Mouse (Mus musculus): Measurements from ENCODE around the gene Heatr5b. TPM values are rescaled to one million over a fixed set of nuclear protein-coding genes. Genes with fewer than 3 reads are reported as not detected.

Heatr5b gene
- total RNA-seq, 2 experiments from 2014 or later = 18.5 to 25.4 TPM

GRCm38 (mm10) chr17:78710258-78710657 is 124.9 kb downstream of the Heatr5b start:
- ATAC-seq (replicated peaks; ENCODE audit: low FRiP score, low TSS enrichment, poor library complexity, severe bottlenecking) = no peak

GRCm38 (mm10) chr17:78708422-78708821 is 126.7 kb downstream of the Heatr5b start:
- peak; percentile 75 for ATAC-seq (replicated peaks; ENCODE audit: low FRiP score, low TSS enrichment, poor library complexity, severe bottlenecking)

- ATAC-seq (replicated peaks; ENCODE audit: low FRiP score, low TSS enrichment, poor library complexity, severe bottlenecking) = no peak
Observed at GRCm38 (mm10) chr17:78702988-78703387, 132.2 kb downstream of the Heatr5b start.

Other genes starting within 250 kb of the Heatr5b start
- gene Strn, start 98.2 kb downstream of the Heatr5b start, total RNA-seq (2014; fragmentation: Nextera tagmentation) = 13.7 and 15.9 TPM in 2 replicates
- 19.6 and 28.1 TPM in 2 replicates for gene Strn, start 98.2 kb downstream of the Heatr5b start, total RNA-seq (2017)
- 5.2 and 10.2 TPM in 2 replicates for gene Gpatch11, start 203 bp upstream of the Heatr5b start, total RNA-seq (2014; fragmentation: Nextera tagmentation)
- 14.0 and 28.0 TPM in 2 replicates for gene Gpatch11, start 203 bp upstream of the Heatr5b start, total RNA-seq (2017)
- 30.1 and 37.5 TPM in 2 replicates for gene Eif2ak2, start 47.2 kb upstream of the Heatr5b start, total RNA-seq (2014; fragmentation: Nextera tagmentation)
- gene Eif2ak2, start 47.2 kb upstream of the Heatr5b start, total RNA-seq (2017) = 54.7 and 66.3 TPM in 2 replicates
- not detected in 2 replicates for gene Sult6b1, start 71.6 kb upstream of the Heatr5b start, total RNA-seq (2014; fragmentation: Nextera tagmentation)
- not detected in 2 replicates for gene Sult6b1, start 71.6 kb upstream of the Heatr5b start, total RNA-seq (2017)
- 33.7 and 46.9 TPM in 2 replicates for gene Cebpzos, start 81.1 kb upstream of the Heatr5b start, total RNA-seq (2014; fragmentation: Nextera tagmentation)
- gene Cebpzos, start 81.1 kb upstream of the Heatr5b start, total RNA-seq (2017) = 52.9 and 97.9 TPM in 2 replicates
- 62.6 and 67.9 TPM in 2 replicates for gene Cebpz, start 101.7 kb upstream of the Heatr5b start, total RNA-seq (2014; fragmentation: Nextera tagmentation)
- 258 and 277 TPM in 2 replicates for gene Cebpz, start 101.7 kb upstream of the Heatr5b start, total RNA-seq (2017)
- 61.8 and 78.8 TPM in 2 replicates for gene Ndufaf7, start 101.8 kb upstream of the Heatr5b start, total RNA-seq (2014; fragmentation: Nextera tagmentation)
- gene Ndufaf7, start 101.8 kb upstream of the Heatr5b start, total RNA-seq (2017) = 56.8 and 62.7 TPM in 2 replicates
- gene Prkd3, start 185.5 kb upstream of the Heatr5b start, total RNA-seq (2014; fragmentation: Nextera tagmentation) = 24.8 and 28.5 TPM in 2 replicates
- gene Prkd3, start 185.5 kb upstream of the Heatr5b start, total RNA-seq (2017) = 27.6 and 37.5 TPM in 2 replicates
- not detected in 2 replicates for gene Qpct, start 216.5 kb upstream of the Heatr5b start, total RNA-seq (2014; fragmentation: Nextera tagmentation)
- gene Qpct, start 216.5 kb upstream of the Heatr5b start, total RNA-seq (2017) = 0.88 TPM in 1 of 2 replicates, not detected in the other

Measured in megakaryocyte-erythroid progenitor cell, adult 5-6 weeks (primary cell).